Mouse (Mus musculus) retina, embryonic 14.5 days (tissue): ENCODE data around the gene Plxna2.

Source experiments
- DNase-seq: peaks from one replicate; pipeline ENCODE4 v3.0.0-alpha.2; 2015; ENCODE audit warnings: low spot score

The Plxna2 gene

DNA sequence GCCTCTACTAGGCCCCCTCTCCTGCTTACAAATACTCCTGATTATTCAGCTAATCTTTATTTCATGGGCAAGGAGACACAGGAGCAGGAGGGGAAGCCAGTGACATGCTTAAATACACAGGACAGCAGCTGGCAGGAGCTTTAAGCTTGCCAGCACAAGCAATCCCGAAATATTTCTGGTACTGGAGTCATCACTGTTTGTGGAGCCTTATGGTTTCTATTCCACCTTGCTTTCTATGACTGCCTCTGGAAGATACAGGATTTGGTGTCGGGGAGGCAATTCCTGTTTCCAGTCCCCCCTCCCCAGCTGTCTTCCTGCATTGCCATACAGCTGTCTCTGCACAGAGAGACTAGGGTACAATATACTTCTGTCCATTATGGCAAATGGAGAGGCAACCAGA lies 4.7 kb downstream of the Plxna2 start:
- DNase-seq = no peak

DNA sequence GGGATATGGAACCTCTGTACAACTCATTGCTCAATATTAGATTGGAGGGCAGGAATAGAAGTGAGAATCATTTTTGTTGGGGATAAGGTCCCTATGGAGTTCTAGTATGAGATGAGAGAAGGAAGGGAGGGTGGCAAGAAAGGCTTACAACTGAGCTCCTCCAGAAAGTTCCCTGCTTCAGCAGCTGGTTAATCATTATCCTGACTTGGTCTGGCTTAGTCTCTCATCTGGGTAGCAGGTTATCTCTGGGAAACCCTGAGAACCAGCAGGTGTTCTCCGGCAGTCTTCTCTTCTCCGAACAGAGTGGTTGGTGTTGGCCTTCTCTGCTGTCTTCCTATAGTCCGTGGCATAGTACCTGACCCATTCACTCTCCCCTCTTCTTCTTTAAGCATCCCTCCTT lies 5.6 kb downstream of the Plxna2 start:
- no peak for DNase-seq

DNA sequence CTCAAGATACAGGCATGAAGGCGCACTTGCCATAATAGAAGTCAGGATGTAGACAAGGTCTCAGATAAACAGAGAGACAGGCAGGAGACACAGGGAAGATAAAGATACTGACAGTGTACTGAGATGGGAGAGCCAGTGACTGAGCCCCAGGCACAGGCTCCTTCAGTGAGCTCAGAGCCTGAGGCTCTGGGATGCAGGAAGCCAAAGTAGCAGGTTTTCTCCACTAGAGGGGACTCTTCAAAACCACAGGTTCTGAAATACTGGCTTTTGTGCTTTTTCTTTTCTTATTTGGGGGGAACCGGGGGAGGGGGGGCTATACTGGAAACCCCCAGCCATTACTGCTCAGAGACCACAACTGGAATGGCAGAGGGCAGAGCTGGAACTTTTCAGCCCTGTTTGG lies 6.4 kb downstream of the Plxna2 start:
- DNase-seq = peak; percentile 62

DNA sequence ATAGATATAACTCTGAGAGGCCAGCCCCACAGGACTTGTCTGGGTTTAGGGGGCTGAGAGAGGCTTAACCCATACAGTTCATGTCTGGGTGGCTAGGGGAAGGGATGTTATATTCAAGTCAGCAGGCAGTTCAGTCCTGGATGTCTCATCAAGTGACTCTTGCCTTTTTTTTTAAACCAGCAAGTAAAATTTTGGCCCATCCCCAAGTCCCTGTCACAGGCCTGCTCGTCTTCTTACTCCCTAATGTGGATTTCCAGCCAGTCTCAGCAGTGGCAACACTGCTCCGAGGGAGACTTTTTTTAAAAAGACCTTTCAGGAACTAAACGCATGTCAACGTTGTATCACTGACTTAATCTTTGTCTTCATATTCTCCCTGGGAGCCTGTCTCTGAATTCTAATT lies 7.0 kb downstream of the Plxna2 start:
- DNase-seq = no peak

DNA sequence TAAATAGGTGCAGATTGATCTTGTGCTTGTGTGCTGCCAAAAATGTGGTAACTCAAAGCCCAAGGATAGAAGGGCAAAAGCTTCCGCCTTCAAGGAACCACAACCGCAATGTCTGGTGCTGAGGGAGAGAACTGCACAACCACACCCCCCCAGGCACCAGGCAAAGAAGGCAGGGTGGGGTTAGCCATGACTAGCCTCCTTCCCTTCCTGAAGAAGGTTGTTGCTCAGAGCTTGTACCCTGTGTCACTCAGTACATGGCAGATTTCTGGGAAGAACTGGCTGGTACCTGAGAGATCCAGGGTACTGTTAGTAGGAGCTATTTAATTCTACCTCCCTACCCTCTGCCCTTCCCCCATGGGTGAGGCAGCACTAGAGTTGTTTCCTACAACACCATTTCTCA lies 8.1 kb downstream of the Plxna2 start:
- DNase-seq = no peak

DNA sequence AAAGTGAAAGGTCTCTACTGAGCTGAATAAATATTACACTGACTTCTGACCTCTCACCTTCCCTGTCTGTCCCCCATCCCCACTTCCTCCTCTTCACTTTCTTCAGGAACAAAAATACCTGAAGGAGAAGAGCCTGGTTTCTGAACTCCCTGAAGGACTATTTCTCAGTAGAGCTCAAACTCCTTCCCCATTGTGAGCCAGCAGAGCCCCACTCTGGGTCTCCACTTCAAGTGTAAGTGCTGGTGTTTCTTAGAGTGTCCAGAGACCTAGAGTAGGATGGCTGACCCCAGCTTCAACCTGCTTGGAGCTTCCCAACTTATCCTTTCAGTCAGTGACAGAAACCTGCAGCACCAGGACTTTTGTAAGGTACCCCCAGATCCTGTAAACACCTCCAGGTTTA lies 9.3 kb downstream of the Plxna2 start:
- DNase-seq = no peak

DNA sequence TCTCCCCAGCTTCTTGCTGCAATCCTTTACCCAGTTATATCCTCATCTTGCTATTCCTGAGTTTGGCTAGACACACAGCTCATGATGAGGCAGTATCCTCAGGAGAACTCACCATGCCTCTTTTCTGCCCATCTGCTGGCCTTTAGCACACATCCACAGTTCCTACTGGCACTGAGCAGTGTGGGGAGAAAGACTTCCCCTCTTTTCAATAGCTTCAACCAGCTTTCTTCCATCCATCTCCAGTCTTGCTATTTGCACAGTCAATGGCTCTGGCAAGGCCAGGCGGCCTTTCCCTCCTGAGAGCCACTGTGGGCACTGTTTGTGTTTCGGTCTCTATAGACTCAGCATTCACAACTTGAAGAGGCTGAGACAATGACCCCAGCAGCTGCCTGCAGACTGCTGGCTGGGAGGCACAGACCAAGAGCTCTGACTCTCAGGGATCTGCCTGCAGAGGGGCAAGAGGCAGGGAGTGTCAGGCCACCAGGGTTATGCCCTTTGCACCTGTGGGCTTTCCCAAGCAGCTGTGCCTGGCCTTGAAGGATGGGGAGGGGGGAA lies 11.2 kb downstream of the Plxna2 start:
- no peak for DNase-seq

DNA sequence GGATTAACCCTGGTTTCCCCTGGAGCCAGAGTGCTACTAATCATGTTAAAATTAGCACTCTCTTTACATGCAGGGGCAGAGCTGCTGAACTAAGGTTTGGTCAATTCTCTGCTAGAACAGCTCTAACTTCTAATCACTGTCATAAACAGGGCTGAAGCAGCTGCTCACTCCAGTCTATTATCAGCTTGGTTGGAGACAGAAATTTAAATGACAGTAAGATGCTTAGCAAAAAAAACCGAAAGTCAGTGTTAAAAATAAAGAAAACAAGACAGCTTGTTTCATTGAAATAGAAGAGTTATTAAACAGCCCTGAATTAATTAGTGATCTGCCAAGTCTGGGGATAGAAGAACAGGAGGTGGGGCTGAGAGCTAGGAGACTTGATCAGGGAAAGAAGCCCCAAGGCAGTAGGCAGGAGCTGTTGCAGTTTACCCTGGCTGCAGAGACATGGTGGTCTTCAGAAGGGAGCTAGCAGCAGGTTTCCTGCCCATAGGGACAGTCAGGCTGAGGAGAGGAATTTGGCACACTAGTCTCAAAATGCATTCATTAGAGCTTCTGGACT lies 12.6 kb downstream of the Plxna2 start:
- DNase-seq = no peak

DNA sequence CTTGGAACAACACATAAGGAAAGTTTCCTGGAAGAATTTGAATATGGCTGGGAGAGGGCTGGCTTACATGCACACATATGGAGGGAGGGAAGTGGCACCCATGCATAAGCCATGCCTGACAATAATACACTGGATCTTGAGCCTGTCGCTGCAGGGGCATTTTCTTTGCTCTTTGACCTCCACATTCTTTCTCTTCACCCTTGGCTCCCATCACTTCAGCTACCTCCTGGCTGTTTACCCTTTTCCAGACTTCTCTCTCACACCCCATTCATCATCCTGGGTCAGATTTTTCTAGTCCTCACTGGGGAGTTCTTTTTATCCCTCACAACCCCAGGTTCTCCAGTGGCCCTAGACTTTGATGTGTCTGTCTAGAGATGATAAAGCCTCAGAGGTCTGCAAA lies 13.6 kb downstream of the Plxna2 start:
- no peak for DNase-seq

DNA sequence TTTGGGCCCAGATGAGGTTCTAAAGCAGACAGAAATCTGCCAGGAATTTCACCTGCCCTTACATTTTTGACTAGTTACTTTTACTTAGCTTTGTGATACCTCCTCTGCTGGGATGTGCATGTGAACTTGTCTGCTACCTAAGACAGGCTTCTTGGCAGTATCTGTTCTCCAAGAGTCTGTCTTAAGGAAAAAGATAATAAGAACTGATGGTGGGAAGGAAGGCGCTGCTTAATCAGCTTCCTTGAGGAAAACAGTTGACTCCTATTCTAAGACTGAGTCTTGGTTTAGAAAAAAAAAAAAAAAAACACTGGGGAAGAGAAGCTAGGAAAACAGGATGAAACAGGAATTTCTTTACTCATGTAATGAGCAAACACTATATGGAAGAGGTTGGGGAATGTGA lies 14.0 kb downstream of the Plxna2 start:
- DNase-seq = no peak

DNA sequence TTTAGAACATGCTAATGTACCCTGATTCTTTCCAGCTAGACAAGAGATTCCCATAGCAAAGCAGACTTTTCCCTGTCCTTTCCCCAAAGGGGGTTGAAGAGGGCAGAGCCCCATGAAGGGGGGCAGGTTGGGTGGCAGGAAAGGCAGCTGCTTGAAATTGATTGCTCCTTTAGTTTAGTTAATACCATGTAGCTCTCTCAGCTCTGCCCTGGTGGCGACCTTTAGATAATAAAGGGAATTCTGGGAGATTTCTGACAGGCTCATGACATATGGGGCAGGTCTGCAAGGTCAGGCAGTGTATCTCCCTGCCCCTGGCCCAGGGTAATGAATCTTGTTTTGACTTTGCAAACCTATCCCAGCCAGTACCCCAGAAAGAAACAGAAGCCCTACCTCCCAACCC lies 17.4 kb downstream of the Plxna2 start:
- DNase-seq = no peak

DNA sequence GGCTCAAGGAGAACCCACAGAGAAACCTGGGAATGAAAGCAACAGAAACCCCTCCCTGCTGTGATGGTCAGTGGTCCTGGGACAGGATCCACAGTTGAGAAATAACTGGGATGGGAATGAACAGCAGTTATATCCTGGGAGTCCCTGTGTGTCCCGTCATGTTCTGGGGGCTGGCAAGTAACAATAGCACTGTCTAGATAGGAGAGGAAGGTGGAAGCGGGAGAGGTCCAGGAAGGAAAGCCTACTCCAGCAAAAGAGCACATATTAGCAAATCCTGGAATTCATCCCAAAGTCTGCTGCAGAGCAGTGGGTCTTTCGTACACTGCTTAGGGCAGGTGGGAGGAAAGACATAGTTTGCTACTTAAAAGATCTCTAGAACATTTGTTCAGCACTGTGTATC lies 17.9 kb downstream of the Plxna2 start:
- no peak for DNase-seq

DNA sequence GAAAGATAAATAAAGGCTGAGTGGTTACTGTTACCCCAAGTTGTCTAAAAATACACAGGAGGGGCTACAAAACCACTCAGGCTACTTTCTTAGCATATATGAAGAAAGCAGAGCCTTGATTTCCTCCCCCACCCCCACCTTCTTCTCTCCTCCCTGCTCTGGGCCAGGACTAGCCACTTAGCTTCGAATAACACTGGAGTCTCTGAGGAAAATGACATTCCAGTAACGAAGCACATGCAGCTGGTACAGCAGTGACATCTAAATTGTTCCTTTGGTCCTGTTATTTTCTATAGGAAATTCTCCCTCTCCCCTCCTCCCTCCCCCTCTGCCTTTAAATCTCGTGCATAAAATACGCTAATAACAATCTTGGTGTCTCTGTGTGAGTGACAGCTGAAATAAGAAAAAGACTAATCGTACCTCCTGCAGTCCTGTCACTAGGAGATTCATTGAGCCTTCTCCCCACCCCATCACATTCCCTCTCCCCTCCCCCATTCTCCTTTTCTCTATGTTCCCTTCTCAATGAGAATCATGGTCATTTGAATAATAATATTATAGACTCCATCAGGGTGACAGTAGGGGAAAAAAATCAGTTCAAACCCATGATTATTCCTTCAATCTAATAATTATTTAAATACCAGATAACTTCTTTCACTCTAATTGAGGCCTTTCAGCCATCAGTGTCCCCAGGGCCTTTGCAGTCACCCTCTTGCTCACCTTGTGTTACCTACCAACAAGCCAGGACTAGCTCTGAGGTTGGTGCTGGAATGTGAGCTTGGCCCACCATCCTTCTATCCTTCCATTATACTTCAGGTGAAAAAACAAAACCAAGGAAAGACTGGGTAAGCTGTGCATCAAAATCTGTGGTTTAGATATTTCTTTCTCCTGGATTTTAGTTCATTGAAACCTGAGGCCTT lies 19.6 kb downstream of the Plxna2 start:
- DNase-seq = no peak

DNA sequence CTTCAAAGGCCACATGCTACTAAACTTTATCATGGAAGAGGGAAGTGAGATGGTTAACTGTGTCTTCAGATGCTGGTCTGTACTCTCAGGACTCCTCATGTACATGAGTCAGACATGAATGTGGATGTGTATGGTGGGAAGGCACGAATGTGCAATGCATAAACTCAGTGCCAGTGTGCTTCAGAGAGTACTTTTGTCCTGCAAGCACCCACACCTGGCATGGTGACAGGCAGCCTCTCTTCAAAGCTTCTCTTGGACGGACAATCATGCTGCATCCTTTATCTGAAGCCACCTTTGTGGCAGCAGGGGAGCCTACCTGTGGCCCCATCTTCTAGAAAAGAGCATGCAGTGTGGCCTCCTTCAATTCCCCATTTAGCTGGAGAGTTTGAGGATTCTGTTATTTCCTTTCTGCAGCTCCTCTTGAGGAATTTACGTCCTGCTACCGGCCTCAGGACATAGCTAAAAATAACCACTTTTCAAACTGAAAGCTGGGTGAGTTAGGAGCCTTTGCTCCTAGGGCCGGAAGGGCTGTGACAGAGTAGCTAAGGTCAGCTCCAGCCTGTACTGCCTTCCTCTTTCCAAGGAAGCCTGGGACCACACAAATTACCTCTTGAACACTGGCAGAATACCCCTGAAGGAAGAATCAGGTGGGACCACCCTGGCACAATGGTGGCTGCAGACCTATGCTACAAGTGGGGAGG lies 23.7 kb downstream of the Plxna2 start:
- DNase-seq = no peak

DNA sequence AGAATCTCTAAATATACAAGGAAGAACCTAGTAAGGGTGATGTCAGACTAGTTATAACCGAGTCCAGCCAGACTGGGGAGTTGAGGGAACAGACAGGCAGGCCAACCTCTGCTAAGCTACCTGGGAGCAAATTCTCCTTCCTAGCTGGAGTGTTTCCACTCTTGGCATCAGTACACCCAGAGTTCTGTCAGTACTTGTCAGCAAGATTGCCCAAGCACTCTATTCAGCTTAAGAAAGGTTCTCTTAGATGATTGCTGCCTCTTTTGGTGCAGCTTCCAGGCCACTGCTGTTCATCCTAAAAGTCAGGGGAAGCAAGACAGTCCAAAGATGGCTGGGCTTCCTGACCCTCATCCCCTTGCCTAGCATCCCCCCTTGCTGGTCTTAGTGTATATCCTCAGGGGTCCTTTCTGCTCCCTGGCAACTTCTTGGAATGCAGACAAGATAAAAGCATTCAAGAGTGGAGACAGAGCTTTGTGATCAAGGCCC lies 24.3 kb downstream of the Plxna2 start:
- DNase-seq = no peak

DNA sequence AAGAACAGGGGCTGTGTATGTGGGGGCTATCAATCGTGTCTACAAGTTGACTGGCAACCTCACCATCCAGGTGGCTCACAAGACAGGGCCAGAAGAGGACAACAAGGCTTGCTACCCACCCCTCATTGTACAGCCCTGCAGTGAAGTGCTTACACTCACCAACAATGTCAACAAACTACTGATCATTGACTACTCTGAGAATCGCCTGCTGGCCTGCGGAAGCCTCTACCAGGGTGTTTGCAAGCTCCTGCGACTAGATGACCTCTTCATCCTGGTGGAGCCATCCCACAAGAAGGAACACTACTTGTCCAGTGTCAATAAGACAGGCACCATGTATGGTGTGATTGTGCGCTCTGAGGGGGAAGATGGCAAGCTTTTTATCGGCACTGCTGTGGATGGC lies 25.9 kb downstream of the Plxna2 start:
- no peak for DNase-seq

DNA sequence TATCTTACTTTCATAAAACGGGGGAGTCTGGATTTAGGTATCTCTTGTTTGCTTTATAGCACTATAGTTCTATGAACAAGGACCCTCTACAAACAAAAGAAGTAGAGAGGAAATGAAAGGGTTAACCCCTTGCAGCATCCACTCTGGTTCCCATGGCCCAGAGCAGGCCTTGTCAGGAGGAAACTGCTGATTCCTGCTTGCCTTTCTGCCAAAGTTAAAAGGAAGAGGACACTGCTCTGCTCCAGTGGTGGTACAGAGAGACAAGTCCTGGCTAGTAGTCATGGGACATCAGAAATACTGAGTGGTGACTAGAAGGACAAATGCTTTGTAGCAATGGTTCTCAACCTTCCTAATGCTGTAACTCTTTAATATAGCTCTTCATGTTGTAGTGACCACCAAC lies 27.9 kb downstream of the Plxna2 start:
- no peak for DNase-seq

DNA sequence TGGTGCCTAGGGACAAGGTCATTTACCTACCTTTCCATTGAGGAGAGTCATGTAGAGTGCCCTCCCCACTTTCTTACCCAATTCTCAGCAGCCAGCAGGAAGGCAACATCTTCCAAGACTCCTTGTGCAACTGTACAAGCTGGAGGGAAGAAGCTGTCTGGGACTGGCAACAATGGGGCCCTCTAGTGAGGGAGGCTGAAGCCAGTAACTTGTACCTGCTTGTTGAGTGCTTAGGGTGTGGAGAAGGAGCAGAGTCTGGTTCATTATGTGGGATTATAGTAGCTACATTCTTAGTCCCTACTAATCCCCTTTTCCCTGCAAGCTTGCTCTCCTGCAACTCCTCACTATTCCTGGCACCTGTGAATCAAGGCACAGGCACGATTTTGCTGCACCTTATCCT lies 32.1 kb downstream of the Plxna2 start:
- DNase-seq = no peak

DNA sequence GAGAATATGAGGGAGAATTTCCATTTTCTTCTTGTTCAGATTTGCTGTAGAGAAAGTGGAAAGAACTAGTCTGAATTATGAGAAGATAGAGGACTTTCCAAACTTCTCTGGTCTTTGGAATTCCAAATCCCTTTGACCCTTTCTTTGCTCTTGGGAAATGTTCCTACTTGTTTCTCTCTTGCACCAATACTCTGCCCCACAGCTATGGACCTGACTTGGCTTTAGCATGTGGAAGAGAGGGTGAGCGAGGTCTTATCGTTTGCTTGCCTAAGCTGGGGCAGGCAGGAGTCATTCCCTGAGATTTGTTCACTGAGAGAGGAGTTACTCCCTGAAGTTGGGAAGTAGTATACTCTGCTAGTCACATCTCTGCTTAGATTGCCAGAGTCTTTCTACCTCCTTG lies 32.5 kb downstream of the Plxna2 start:
- no peak for DNase-seq

DNA sequence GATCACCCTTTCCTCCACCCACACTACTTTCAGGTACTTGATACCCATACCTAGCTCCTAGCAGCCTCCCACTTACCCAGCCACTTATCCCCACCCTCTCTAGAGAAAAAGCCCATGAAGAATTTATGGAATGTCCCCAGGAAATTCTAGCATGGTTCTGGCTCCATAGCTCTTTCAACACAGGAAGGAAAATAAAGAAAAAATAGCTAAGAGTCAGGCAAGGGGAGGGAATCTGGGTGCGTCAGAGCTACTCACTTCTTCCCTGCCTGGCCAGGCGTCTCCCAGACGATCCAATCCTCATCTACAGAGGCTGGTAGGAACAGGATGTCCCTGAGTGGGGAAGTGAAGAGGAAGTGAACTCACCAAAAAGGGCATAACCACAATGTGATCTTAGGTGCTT lies 34.0 kb downstream of the Plxna2 start:
- no peak for DNase-seq

DNA sequence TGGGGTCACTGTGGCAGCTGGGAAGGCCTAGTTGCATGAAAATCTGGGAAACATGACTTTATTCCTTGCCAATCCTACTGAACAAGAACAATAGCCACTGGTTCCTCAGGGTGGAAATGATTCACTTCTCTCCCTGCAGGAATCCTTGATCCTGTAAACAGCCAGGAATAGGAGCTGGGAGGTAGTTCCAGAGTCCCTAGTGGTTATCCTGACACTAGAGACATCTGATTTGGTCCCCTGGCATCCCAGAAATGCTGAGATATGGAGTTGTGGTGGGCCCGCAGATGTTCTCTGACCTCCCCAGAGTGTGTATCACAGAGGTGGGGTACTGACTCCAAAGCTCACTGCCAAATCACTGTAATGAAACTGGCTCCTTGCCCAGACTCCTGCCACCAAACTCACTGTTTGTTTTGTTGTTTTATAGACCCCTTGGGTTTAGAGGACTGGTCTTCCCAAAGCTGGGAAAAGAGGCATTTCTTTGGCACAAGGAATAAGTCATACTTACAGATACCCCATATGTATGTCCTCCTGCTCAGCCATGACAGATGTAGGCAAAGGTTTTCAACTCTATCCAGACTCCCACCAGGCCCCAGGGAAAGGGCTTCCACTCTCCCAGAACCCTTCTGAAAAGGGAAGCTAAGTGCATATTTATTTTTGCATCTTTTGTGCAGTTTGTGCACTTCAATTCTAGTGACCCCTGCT lies 40.6 kb downstream of the Plxna2 start:
- no peak for DNase-seq

DNA sequence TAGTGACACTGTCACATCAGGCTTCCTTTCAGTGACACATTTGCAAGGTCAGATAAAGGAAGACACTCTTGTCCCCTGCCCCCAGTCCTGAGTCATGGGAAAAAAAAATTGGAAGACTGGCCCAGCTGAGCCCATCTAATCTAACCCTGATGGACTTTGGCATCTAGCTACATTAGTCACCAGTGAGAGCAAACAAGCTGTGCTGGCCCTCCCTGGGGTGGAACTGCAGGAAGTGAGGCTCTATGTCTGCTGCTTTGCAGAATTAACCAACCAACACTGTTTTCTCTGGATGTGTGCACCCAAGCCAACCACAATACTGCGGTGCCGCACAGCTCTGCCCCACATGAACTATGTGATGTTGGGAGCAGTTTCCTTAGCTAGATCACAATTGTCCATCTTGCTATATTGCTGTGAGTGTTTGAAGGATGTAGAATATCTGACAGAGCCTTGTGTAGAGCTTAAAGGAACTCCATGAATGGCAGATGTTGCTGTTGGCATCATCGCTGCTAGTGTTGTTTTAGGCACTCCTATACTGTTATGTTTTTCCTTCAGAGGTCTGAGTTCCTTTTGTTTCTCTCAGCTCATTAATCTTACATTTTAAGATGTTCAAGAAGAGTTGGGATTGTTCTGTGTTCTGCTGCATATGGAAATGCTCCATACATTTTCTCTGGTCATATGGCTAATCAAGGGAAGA lies 42.6 kb downstream of the Plxna2 start:
- no peak for DNase-seq
